Mouse (Mus musculus): ENCODE results near the gene Slc25a13. TPM values are rescaled to one million over a fixed set of nuclear protein-coding genes. Genes with fewer than 3 reads are reported as not detected.

The Slc25a13 gene
- total and polyA plus RNA-seq, 3 experiments: 15.6 to 16.7 TPM; not detected in 1

DNA sequence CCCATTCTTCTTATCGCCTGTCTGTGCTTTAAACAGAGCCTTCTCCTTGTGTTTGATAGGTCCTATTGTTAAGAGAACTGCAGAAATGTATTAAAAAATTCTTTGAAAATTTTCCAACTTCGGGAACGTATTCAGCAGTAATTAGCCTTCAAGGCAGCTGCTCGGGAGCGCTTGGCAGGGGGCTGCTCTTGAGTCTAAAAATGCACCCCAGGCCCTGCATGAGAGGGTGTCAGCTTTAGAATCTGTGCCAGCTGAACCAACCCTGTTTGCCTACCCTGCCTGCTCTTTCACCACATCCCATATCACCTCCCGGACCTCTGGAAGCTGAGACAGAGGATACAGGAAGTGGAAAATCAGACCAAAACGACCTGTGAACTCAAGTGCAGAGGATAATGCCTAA lies 223.9 kb downstream of the Slc25a13 start:
- Histone ChIP-seq H3K4me3 (ENCODE audit: control insufficient read depth in 1 of 2, insufficient read depth in 1 of 2, low read depth in 2 of 2, low read length in 2 of 2) (no peak overlapping the region), H3K79me2 (ENCODE audit: control insufficient read depth, insufficient read depth, low read length, poor library complexity) (no peaks in the 10 kb centered on the region), H3K27ac (ENCODE audit: control insufficient read depth, low read depth, low read length) (no peak overlapping the region), H3K9me3 (replicated peaks; ENCODE audit: insufficient read depth, low read length) (no peaks in the 10 kb centered on the region), H3K27me3 (ENCODE audit: control insufficient read depth in 1 of 2, insufficient read depth in 2 of 2, low read length in 2 of 2) (no peaks in the 10 kb centered on the region), H3K9ac (ENCODE audit: control insufficient read depth, low read depth, low read length, poor library complexity, severe bottlenecking) (no peak overlapping the region), H3K36me3 (ENCODE audit: control insufficient read depth in 1 of 2, insufficient read depth in 2 of 2, low read length in 2 of 2) (no peaks in the 10 kb centered on the region), H3K4me1 (ENCODE audit: control insufficient read depth in 1 of 2, insufficient read depth in 2 of 2, low read length in 2 of 2) (no peaks in the 10 kb centered on the region)
- TF ChIP-seq CHD1 (IDR thresholded peaks at IDR 0.05; ENCODE audit: low read depth, low read length): no peak
- TF ChIP-seq GATA1 (IDR thresholded peaks at IDR 0.05; ENCODE audit: low read depth, low read length): no peak
- no peak for TF ChIP-seq USF2 (IDR thresholded peaks at IDR 0.05; ENCODE audit: borderline replicate concordance in 1 of 2, insufficient read depth in 1 of 2, low read depth in 1 of 2, low read length in 2 of 2)
- no peak for TF ChIP-seq CTCF (IDR thresholded peaks at IDR 0.05 in 2 of 3, conservative IDR thresholded peaks at IDR 0.05 in 1 of 3; ENCODE audit: control insufficient read depth in 1 of 3, insufficient read depth in 1 of 3, low read depth in 2 of 3, low read length in 3 of 3, poor library complexity in 1 of 3, severe bottlenecking in 1 of 3)
- no peak for TF ChIP-seq HCFC1 (IDR thresholded peaks at IDR 0.05; ENCODE audit: low read depth, low read length)
- TF ChIP-seq TBP (IDR thresholded peaks at IDR 0.05; ENCODE audit: low read depth, low read length): no peak
- TF ChIP-seq E2F4 (IDR thresholded peaks at IDR 0.05; ENCODE audit: borderline replicate concordance, low read depth, low read length): no peak
- TF ChIP-seq MXI1 (IDR thresholded peaks at IDR 0.05; ENCODE audit: low read depth, low read length): no peak
- no peak for DNase-seq (ENCODE audit: low read depth, low spot score)

DNA sequence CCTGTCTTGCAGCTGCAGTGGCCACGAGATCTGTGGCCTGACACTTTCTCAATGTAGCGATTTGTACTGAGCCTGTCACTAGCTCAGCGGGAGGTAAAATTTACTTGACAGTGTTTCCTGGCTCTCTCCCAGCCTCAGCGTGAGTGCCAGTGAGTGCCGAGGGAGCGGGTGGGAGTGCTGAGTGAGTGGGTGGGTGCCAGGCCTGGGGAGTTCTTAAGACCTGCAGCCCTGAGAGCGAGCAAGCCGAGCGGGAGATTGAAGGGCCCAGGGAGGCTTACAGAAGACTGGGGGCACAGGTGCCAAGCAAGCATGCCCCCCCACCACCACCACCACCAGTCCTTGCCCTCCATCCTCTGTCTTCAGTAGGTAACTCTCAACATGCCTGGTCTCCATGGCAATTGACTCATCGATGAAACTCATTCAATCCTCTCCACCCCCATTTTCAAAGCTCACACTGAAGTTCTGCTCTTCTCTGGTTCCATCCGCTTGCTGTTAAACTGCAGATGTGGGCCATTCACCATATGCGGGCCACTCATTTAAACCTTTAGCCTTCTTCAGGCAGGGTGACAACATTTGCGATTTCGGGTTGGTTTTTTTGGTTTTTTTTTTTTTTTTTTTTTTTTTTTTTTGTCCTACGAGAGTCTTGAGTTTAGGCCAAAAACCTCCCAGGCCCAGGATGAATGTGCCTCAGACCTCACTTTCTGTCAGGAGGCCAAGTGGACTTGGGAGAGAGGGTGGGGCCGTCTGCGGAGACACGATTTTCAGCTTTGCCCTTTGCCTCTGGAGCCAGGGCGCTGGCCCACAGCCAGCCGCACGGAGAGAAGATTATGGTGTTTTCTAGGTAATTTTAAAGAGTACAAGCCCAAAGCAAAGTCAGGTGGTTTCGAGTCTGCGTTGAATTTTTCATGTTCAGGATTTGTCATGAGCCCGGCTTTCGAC lies 224.9 kb downstream of the Slc25a13 start:
- TF ChIP-seq MAX (IDR thresholded peaks at IDR 0.05; ENCODE audit: low read length): no peak
- no peak for TF ChIP-seq ZNF384 (IDR thresholded peaks at IDR 0.05; ENCODE audit: low read depth, low read length)
- TF ChIP-seq SMC3 (IDR thresholded peaks at IDR 0.05; ENCODE audit: low read depth, low read length): no peak
- no peak for TF ChIP-seq POLR2A (IDR thresholded peaks at IDR 0.05; ENCODE audit: control insufficient read depth in 1 of 2, insufficient read depth in 1 of 2, low read depth in 1 of 2, low read length in 2 of 2, poor library complexity in 1 of 2)
- no peak for TF ChIP-seq SIN3A (IDR thresholded peaks at IDR 0.05; ENCODE audit: low read length)
- no peak for TF ChIP-seq ZKSCAN1 (IDR thresholded peaks at IDR 0.05; ENCODE audit: low read depth, low read length)
- TF ChIP-seq USF2 (IDR thresholded peaks at IDR 0.05; ENCODE audit: borderline replicate concordance in 1 of 2, insufficient read depth in 1 of 2, low read depth in 1 of 2, low read length in 2 of 2): no peak
- no peak for TF ChIP-seq NRF1 (IDR thresholded peaks at IDR 0.05; ENCODE audit: insufficient read depth, low read depth, low read length, poor library complexity, severe bottlenecking)
- no peak for TF ChIP-seq TCF12 (IDR thresholded peaks at IDR 0.05; ENCODE audit: low read depth, low read length)
- TF ChIP-seq MEF2A (IDR thresholded peaks at IDR 0.05; ENCODE audit: extremely low read depth, insufficient replicate concordance, low read depth, low read length, poor library complexity, severe bottlenecking): no peak
- no peak for TF ChIP-seq USF1 (IDR thresholded peaks at IDR 0.05; ENCODE audit: low read depth, low read length)
- TF ChIP-seq POLR2AphosphoS5 (IDR thresholded peaks at IDR 0.05; ENCODE audit: borderline replicate concordance, low read depth, low read length): no peak
- TF ChIP-seq ETS1 (IDR thresholded peaks at IDR 0.05; ENCODE audit: low read depth, low read length): no peak
- TF ChIP-seq CTCF (IDR thresholded peaks at IDR 0.05 in 2 of 3, conservative IDR thresholded peaks at IDR 0.05 in 1 of 3; ENCODE audit: control insufficient read depth in 1 of 3, insufficient read depth in 1 of 3, low read depth in 2 of 3, low read length in 3 of 3, poor library complexity in 1 of 3, severe bottlenecking in 1 of 3): no peak
- TF ChIP-seq EP300 (IDR thresholded peaks at IDR 0.05; ENCODE audit: low read depth in 1 of 2, low read length in 2 of 2): no peak
- TF ChIP-seq ZMIZ1 (IDR thresholded peaks at IDR 0.05; ENCODE audit: low read depth, low read length): no peak
- TF ChIP-seq MYC (IDR thresholded peaks at IDR 0.05; ENCODE audit: low read depth, low read length): no peak
- no peak for TF ChIP-seq MAFK (IDR thresholded peaks at IDR 0.05; ENCODE audit: borderline replicate concordance, low read depth, low read length)
- no peak for TF ChIP-seq UBTF (IDR thresholded peaks at IDR 0.05; ENCODE audit: borderline replicate concordance, insufficient read depth, low read depth, low read length)
- TF ChIP-seq MXI1 (IDR thresholded peaks at IDR 0.05; ENCODE audit: low read depth, low read length): no peak
- no peaks in the 10 kb centered on the region for H3K79me2 ChIP-seq (ENCODE audit: control insufficient read depth, insufficient read depth, low read length, poor library complexity)
- H3K27me3 ChIP-seq (ENCODE audit: control insufficient read depth in 1 of 2, insufficient read depth in 2 of 2, low read length in 2 of 2): no peaks in the 10 kb centered on the region
- no peaks in the 10 kb centered on the region for H3K4me1 ChIP-seq (ENCODE audit: control insufficient read depth in 1 of 2, insufficient read depth in 2 of 2, low read length in 2 of 2)
- no peak for DNase-seq (ENCODE audit: low read depth, low spot score)
- no peak overlapping the region for H3K4me3 ChIP-seq (ENCODE audit: control insufficient read depth in 1 of 2, insufficient read depth in 1 of 2, low read depth in 2 of 2, low read length in 2 of 2)
- H3K36me3 ChIP-seq (ENCODE audit: control insufficient read depth in 1 of 2, insufficient read depth in 2 of 2, low read length in 2 of 2): no peaks in the 10 kb centered on the region
- no peak overlapping the region for H3K27ac ChIP-seq (ENCODE audit: control insufficient read depth, low read depth, low read length)
- H3K9me3 ChIP-seq (replicated peaks; ENCODE audit: insufficient read depth, low read length): no peaks in the 10 kb centered on the region
- H3K9ac ChIP-seq (ENCODE audit: control insufficient read depth, low read depth, low read length, poor library complexity, severe bottlenecking): no peak overlapping the region
